Mouse (Mus musculus) urinary bladder, postnatal 4 days (tissue): ENCODE measurements around the gene 4930572O03Rik.
A peak's percentile ranks its signal among the peaks of the same experiment; 100 is the strongest.
"Not testable (repeated sequence)": the region's sequence is repeated elsewhere in the genome, so short reads cannot be mapped to it uniquely, and the experiment has no call there.

Experiments
- DNase-seq, 2 experiments: peaks; one replicate each; pipeline ENCODE4 v3.0.0; 2021 to 2022; ENCODE audit warnings: low spot score in 2 of 2

The 4930572O03Rik gene

GRCm38 (mm10) chr5:15656959-15657358 is at the start of gene 4930572O03Rik:
Gene 4930572O03Rik (minus strand): TSS chr5:15657059.
- DNase-seq, result not testable (repeated sequence)

GRCm38 (mm10) chr5:15702891-15703290 is 46.0 kb upstream of the 4930572O03Rik start:
- DNase-seq, result not testable (repeated sequence)

- not testable (repeated sequence) for DNase-seq
Measured at GRCm38 (mm10) chr5:15697719-15698118, 40.9 kb upstream of the 4930572O03Rik start.

GRCm38 (mm10) chr5:15691849-15692248 is 35.0 kb upstream of the 4930572O03Rik start:
- peak in 1 of 2 experiments; percentile 63 for DNase-seq

- DNase-seq, result not testable (repeated sequence)
Measured at GRCm38 (mm10) chr5:15690822-15691221, 34.0 kb upstream of the 4930572O03Rik start.

- DNase-seq, result not testable (repeated sequence)
Measured at GRCm38 (mm10) chr5:15689659-15690213, 32.9 kb upstream of the 4930572O03Rik start.

GRCm38 (mm10) chr5:15688874-15689658 is 32.2 kb upstream of the 4930572O03Rik start:
- DNase-seq, result not testable (repeated sequence)

GRCm38 (mm10) chr5:15681301-15682035 is 24.6 kb upstream of the 4930572O03Rik start:
- peak in 1 of 2 experiments; percentile 60 for DNase-seq

- not testable (repeated sequence) for DNase-seq
Measured at GRCm38 (mm10) chr5:15679980-15680949, 23.4 kb upstream of the 4930572O03Rik start.

- DNase-seq, result not testable (repeated sequence)
Measured at GRCm38 (mm10) chr5:15678907-15679306, 22.0 kb upstream of the 4930572O03Rik start.

GRCm38 (mm10) chr5:15677750-15678149 is 20.9 kb upstream of the 4930572O03Rik start:
- not testable (repeated sequence) for DNase-seq

GRCm38 (mm10) chr5:15674429-15675244 is 17.8 kb upstream of the 4930572O03Rik start:
- not testable (repeated sequence) for DNase-seq

- not testable (repeated sequence) for DNase-seq
Measured at GRCm38 (mm10) chr5:15673989-15674388, 17.1 kb upstream of the 4930572O03Rik start.

- not testable (repeated sequence) for DNase-seq
Measured at GRCm38 (mm10) chr5:15670789-15671188, 13.9 kb upstream of the 4930572O03Rik start.

- DNase-seq, result peak in 1 of 2 experiments; percentile 63
Measured at GRCm38 (mm10) chr5:15663847-15664246, 7.0 kb upstream of the 4930572O03Rik start.

GRCm38 (mm10) chr5:15652334-15652733 is 4.5 kb downstream of the 4930572O03Rik start:
- not testable (repeated sequence) for DNase-seq

- DNase-seq, result not testable (repeated sequence)
Measured at GRCm38 (mm10) chr5:15645707-15646106, 11.2 kb downstream of the 4930572O03Rik start.

- peak in 1 of 2 experiments; percentile 60 for DNase-seq
Measured at GRCm38 (mm10) chr5:15637637-15638036, 19.2 kb downstream of the 4930572O03Rik start.

GRCm38 (mm10) chr5:15630068-15630467 is 26.8 kb downstream of the 4930572O03Rik start:
- DNase-seq, result not testable (repeated sequence)

- not testable (repeated sequence) for DNase-seq
Measured at GRCm38 (mm10) chr5:15628136-15628535, 28.7 kb downstream of the 4930572O03Rik start.
